Mouse (Mus musculus) liver, embryonic 16.5 days (tissue): Measurements from ENCODE around the gene Rad23b. TPM values are rescaled to one million over a fixed set of nuclear protein-coding genes. Genes with fewer than 3 reads are reported as not detected.
A peak's percentile ranks its signal among the peaks of the same experiment; 100 is the strongest.
"Not testable (repeated sequence)": the region's sequence is repeated elsewhere in the genome, so short reads cannot be mapped to it uniquely, and the experiment has no call there.

Experiments used
- ATAC-seq: fragments of 200-750 bp; cut with Nextera tagmentation; 2 replicates; pipeline ENCODE4 v1.8.0; 2017; ENCODE audit warnings: low read depth, mild to moderate bottlenecking, moderate number of reproducible peaks, moderate library complexity
- H3K27ac ChIP-seq: fragments of 300-500 bp; sonication (generic); 2 replicates; pipeline ENCODE4 v1.5.1; 2014; ENCODE audit warnings: mild to moderate bottlenecking, low read length
- H3K27me3 ChIP-seq: fragments of 300-500 bp; sonication (generic); 2 replicates; pipeline ENCODE4 v1.6.1; 2014; ENCODE audit warnings: low read depth, low read length, mixed read lengths; ENCODE audit not compliant: control insufficient read depth, insufficient read depth
- H3K36me3 ChIP-seq: fragments of 300-500 bp; sonication (generic); 2 replicates; pipeline ENCODE4 v1.6.1; 2014; ENCODE audit warnings: mild to moderate bottlenecking; ENCODE audit not compliant: control insufficient read depth, insufficient read depth
- H3K4me1 ChIP-seq: fragments of 300-500 bp; sonication (generic); 2 replicates; pipeline ENCODE4 v1.6.1; 2014; ENCODE audit warnings: low read depth, low read length, mixed read lengths; ENCODE audit not compliant: control insufficient read depth
- H3K4me2 ChIP-seq: fragments of 300-500 bp; sonication (generic); 2 replicates; pipeline ENCODE4 v1.6.1; 2014; ENCODE audit warnings: low read depth, low read length, mixed read lengths
- H3K4me3 ChIP-seq: fragments of 300-500 bp; sonication (generic); 2 replicates; pipeline ENCODE4 v1.5.1; 2014; ENCODE audit warnings: low read depth, mild to moderate bottlenecking, low read length
- H3K9ac ChIP-seq: fragments of 300-500 bp; sonication (generic); 2 replicates; pipeline ENCODE4 v1.6.1; 2014; ENCODE audit warnings: low read depth, low read length
- H3K9me3 ChIP-seq: fragments of 300-500 bp; sonication (generic); replicated peaks from 2 replicates; pipeline ENCODE4 v1.6.1; 2016; ENCODE audit warnings: low read length; ENCODE audit not compliant: control insufficient read depth
- WGBS: fragments of 180-500 bp; shearing (Covaris S2); extraction: QIAGEN DNeasy Blood & Tissue Kit; methylation state at CpG from one replicate; pipeline ENCODE4 v1.1.7; 2014; ENCODE audit not compliant: insufficient replicate concordance; 5-methylcytosine and 5-hydroxymethylcytosine counted together
- polyA plus RNA-seq: library from polyadenylated mRNA; unstranded; fragments of >200 nt; fragmentation: Nextera tagmentation; extraction: Ambion mirVana; gene quantifications from 2 replicates; pipeline ENCODE4 v1.2.1, GENCODE M21; 2015

Gene Rad23b
- polyA plus RNA-seq, 1 experiment from 2014 or later: 31.8 TPM

DNA sequence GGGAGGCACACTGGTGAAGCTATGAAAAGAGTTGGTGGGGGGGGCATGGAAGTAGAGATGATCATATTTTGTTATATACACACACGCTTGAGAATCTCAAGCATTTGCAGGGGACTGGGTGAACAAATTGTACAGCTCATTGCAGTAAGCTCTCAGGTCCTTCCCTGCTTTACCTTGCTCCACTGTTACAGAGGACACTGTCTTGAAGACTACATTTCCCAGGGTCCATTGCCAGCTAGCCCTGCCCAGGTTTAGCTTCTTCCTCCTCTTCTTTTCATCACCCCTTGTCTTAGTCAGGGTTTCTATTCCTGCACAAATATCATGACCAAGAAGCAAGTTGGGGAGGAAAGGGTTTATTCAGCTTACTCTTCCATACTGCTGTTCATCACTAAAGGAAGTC lies 56.7 kb downstream of the Rad23b start:
- 61% methylated on average over 1 of the region's 1 CpGs for WGBS
- no peak for ATAC-seq
- Histone ChIP-seq H3K9ac (no peak overlapping the region), H3K4me2 (no peak overlapping the region), H3K27me3 (no peaks in the 10 kb centered on the region), H3K36me3 (no peaks in the 10 kb centered on the region), H3K27ac (no peak overlapping the region), H3K4me3 (no peak overlapping the region), H3K4me1 (no peaks in the 10 kb centered on the region; the same call in 1 of the 2 replicates), H3K9me3 (no peaks in the 10 kb centered on the region; the same call in 1 of the 2 replicates)

GRCm38 (mm10) chr4:55408081-55408480 lies 58.2 kb downstream of the Rad23b start:
- no peak overlapping the region for H3K4me3 ChIP-seq
- WGBS: 48% methylated on average over 2 of the region's 2 CpGs
- H3K4me1 ChIP-seq: no peaks in the 10 kb centered on the region; the same call in 1 of the 2 replicates
- no peak overlapping the region for H3K4me2 ChIP-seq
- ATAC-seq: no peak
- no peak overlapping the region for H3K27ac ChIP-seq
- no peak overlapping the region for H3K9ac ChIP-seq
- H3K36me3 ChIP-seq: no peaks in the 10 kb centered on the region
- H3K27me3 ChIP-seq: no peaks in the 10 kb centered on the region
- no peaks in the 10 kb centered on the region for H3K9me3 ChIP-seq

- WGBS: 82% methylated on average over 16 of the region's 16 CpGs
- no peak for ATAC-seq
- Histone ChIP-seq H3K4me1 (no peaks in the 10 kb centered on the region; the same call in 1 of the 2 replicates), H3K4me3 (no peak overlapping the region), H3K27me3 (no peaks in the 10 kb centered on the region), H3K9ac (no peak overlapping the region), H3K9me3 (no peaks in the 10 kb centered on the region), H3K36me3 (no peaks in the 10 kb centered on the region), H3K4me2 (no peak overlapping the region), H3K27ac (no peak overlapping the region)
These were observed 59.2 kb downstream of the Rad23b start for GRCm38 (mm10) chr4:55409025-55409424.

GRCm38 (mm10) chr4:55409578-55410224 lies 59.9 kb downstream of the Rad23b start:
- H3K27me3 ChIP-seq, H3K4me3 ChIP-seq, H3K9ac ChIP-seq, H3K36me3 ChIP-seq, H3K4me1 ChIP-seq, H3K27ac ChIP-seq, H3K9me3 ChIP-seq: not testable (repeated sequence)
- ATAC-seq: peak; percentile 39; the same call in 1 of the 2 replicates
- 39% methylated on average over 1 of the region's 1 CpGs for WGBS
- peak overlapping the region; percentile 6; the same call in 1 of the 2 replicates for H3K4me2 ChIP-seq

- 43% methylated on average over 3 of the region's 3 CpGs for WGBS
- no peak overlapping the region for H3K4me3 ChIP-seq
- H3K4me1 ChIP-seq: no peaks in the 10 kb centered on the region
- H3K4me2 ChIP-seq: no peak overlapping the region
- H3K9ac ChIP-seq: no peak overlapping the region
- no peaks in the 10 kb centered on the region for H3K36me3 ChIP-seq
- H3K27me3 ChIP-seq: no peaks in the 10 kb centered on the region
- no peak for ATAC-seq
- no peak overlapping the region for H3K27ac ChIP-seq
- no peaks in the 10 kb centered on the region for H3K9me3 ChIP-seq
These were observed 66.0 kb downstream of the Rad23b start for GRCm38 (mm10) chr4:55415864-55416263.

DNA sequence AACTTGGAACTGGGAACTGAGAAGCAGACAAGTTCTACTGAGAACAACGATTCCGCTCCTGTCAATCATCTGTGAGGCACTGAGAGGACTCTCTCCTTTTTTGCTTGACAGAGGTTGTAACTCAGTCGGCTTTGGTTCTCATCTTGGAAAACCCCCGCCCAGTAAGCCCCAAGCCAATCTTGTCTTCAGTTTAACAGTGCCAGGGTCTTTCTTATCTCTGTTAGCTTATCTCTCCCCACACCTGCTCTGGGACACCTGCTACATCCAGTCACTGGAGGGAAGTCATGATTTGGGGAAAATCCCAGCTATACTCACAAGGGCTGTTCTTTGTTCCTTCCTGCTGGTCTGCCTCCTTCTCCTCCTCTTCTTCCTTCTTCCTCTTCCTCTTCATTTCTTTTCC lies 76.4 kb downstream of the Rad23b start:
- H3K4me1 ChIP-seq: no peaks in the 10 kb centered on the region
- no peaks in the 10 kb centered on the region for H3K27me3 ChIP-seq
- H3K4me2 ChIP-seq: no peak overlapping the region
- H3K9me3 ChIP-seq: no peaks in the 10 kb centered on the region
- ATAC-seq: no peak
- WGBS: 45% methylated on average over 4 of the region's 4 CpGs
- H3K27ac ChIP-seq: no peak overlapping the region
- H3K4me3 ChIP-seq: no peak overlapping the region
- no peak overlapping the region for H3K9ac ChIP-seq
- no peaks in the 10 kb centered on the region for H3K36me3 ChIP-seq

Other genes with a start within 250 kb of the Rad23b start
- 0.63 and 0.81 TPM in 2 replicates for gene Klf4, start 182.4 kb downstream of the Rad23b start, polyA plus RNA-seq